Mouse (Mus musculus) kidney, adult 2 months (tissue): ENCODE measurements around the gene A630023A22Rik. TPM values are rescaled to one million over a fixed set of nuclear protein-coding genes. Genes with fewer than 3 reads are reported as not detected.

Experiments
- DNase-seq: peaks from one replicate; pipeline ENCODE4 v3.0.0; 2021
- H3K27ac ChIP-seq: fragments of 200-500 bp; 2 replicates; pipeline ENCODE4 v1.5.1; 2012; ENCODE audit warnings: low read depth, low read length, control low read depth, inconsistent platforms; ENCODE audit not compliant: insufficient read depth
- H3K27me3 ChIP-seq: fragments of 200-500 bp; replicated peaks from 2 replicates; pipeline ENCODE4 v1.6.1; 2012; ENCODE audit warnings: mild to moderate bottlenecking, moderate library complexity, low read length, inconsistent platforms; ENCODE audit not compliant: control insufficient read depth, insufficient read depth
- H3K36me3 ChIP-seq: fragments of 200-500 bp; 2 replicates; pipeline ENCODE4 v1.6.1; 2012; ENCODE audit warnings: mild to moderate bottlenecking, moderate library complexity, low read length, inconsistent platforms; ENCODE audit not compliant: control insufficient read depth, insufficient read depth
- H3K4me1 ChIP-seq: fragments of 200-500 bp; 2 replicates; pipeline ENCODE4 v1.6.1; 2011; ENCODE audit warnings: low read length; ENCODE audit not compliant: control insufficient read depth, insufficient read depth
- H3K4me3 ChIP-seq: fragments of 200-500 bp; 2 replicates; pipeline ENCODE4 v1.5.1; 2011; ENCODE audit warnings: mild to moderate bottlenecking, low read depth, low read length, control low read depth; ENCODE audit not compliant: insufficient read depth
- CTCF ChIP-seq: fragments of 200-500 bp; conservative IDR thresholded peaks from 2 replicates; pipeline ENCODE4 v1.5.1; 2011; ENCODE audit warnings: low read depth, mild to moderate bottlenecking, control low read depth, low read length, moderate library complexity, mixed read lengths; ENCODE audit not compliant: insufficient read depth, insufficient read length
- POLR2A ChIP-seq: fragments of 200-500 bp; IDR thresholded peaks from one replicate; pipeline ENCODE4 v1.6.1; 2011; ENCODE audit warnings: low read depth, low read length, control low read depth
- WGBS: fragments of 180-500 bp; shearing (Covaris S2); methylation state at CpG from one replicate; pipeline ENCODE4 v1.1.7; 2018; 5-methylcytosine and 5-hydroxymethylcytosine counted together
- polyA plus RNA-seq: library from polyadenylated mRNA; depleted of rRNA; stranded (reverse); fragments of >200 nt; gene quantifications from 2 replicates; pipeline ENCODE4 v1.2.3, GENCODE M21; 2012

A630023A22Rik gene
- polyA plus RNA-seq, 1 experiment = not detected

- no peaks in the 10 kb centered on the region for H3K27me3 ChIP-seq
- no peaks in the 10 kb centered on the region for H3K36me3 ChIP-seq
- H3K4me1 ChIP-seq = no peaks in the 10 kb centered on the region
- TF ChIP-seq CTCF (no peak), POLR2A (no peak)
- no peak overlapping the region for H3K27ac ChIP-seq
- DNase-seq = no peak
- no peak overlapping the region for H3K4me3 ChIP-seq
- 84% methylated on average over 6 of the region's 6 CpGs for WGBS
Observed at GRCm38 (mm10) chr14:34071665-34072064, 30.9 kb downstream of the A630023A22Rik start.

GRCm38 (mm10) chr14:34052516-34052915, 50.0 kb downstream of the A630023A22Rik start, which contains the start of gene Antxrl:
Antxrl (plus strand) TSS chr14:34052707.
- Histone ChIP-seq H3K4me1 (no peaks in the 10 kb centered on the region), H3K4me3 (no peak within 1 kb of the TSS), H3K27ac (no peak within 1 kb of the TSS), H3K36me3 (no peaks in the 10 kb centered on the region), H3K27me3 (no peaks in the 10 kb centered on the region)
- 74% methylated on average over 6 of the region's 6 CpGs for WGBS
- TF ChIP-seq CTCF (no peak), POLR2A (no peak)
- no peak for DNase-seq

- Histone ChIP-seq H3K36me3 (no peaks in the 10 kb centered on the region), H3K27me3 (no peaks in the 10 kb centered on the region), H3K4me3 (no peak overlapping the region), H3K27ac (no peak overlapping the region), H3K4me1 (no peaks in the 10 kb centered on the region)
- TF ChIP-seq CTCF (no peak), POLR2A (no peak)
- no peak for DNase-seq
- WGBS = 61% methylated on average over 5 of the region's 5 CpGs
Observed at GRCm38 (mm10) chr14:34050101-34050779, 52.3 kb downstream of the A630023A22Rik start.

GRCm38 (mm10) chr14:34043341-34043740, 59.2 kb downstream of the A630023A22Rik start:
- Histone ChIP-seq H3K27ac (no peak overlapping the region), H3K4me3 (no peak overlapping the region), H3K36me3 (no peaks in the 10 kb centered on the region), H3K4me1 (no peaks in the 10 kb centered on the region), H3K27me3 (no peaks in the 10 kb centered on the region)
- TF ChIP-seq CTCF (no peak), POLR2A (no peak)
- WGBS = 73% methylated on average over 3 of the region's 3 CpGs
- DNase-seq = no peak

GRCm38 (mm10) chr14:34041241-34041640, 61.3 kb downstream of the A630023A22Rik start:
- no peak for DNase-seq
- no peak overlapping the region for H3K27ac ChIP-seq
- H3K36me3 ChIP-seq = no peaks in the 10 kb centered on the region
- WGBS = 86% methylated on average over 4 of the region's 4 CpGs
- H3K4me3 ChIP-seq = no peak overlapping the region
- H3K4me1 ChIP-seq = no peaks in the 10 kb centered on the region
- TF ChIP-seq CTCF = no peak
- no peak for TF ChIP-seq POLR2A
- no peaks in the 10 kb centered on the region for H3K27me3 ChIP-seq

GRCm38 (mm10) chr14:34033841-34034610, 68.5 kb downstream of the A630023A22Rik start:
- Histone ChIP-seq H3K27ac (no peak overlapping the region), H3K27me3 (no peaks in the 10 kb centered on the region), H3K4me3 (no peak overlapping the region), H3K4me1 (no peaks in the 10 kb centered on the region), H3K36me3 (no peaks in the 10 kb centered on the region)
- DNase-seq = no peak
- 89% methylated on average over 8 of the region's 8 CpGs for WGBS
- TF ChIP-seq POLR2A (no peak), CTCF (no peak)

GRCm38 (mm10) chr14:34026710-34027109, 75.8 kb downstream of the A630023A22Rik start:
- Histone ChIP-seq H3K27ac (no peak overlapping the region), H3K36me3 (no peaks in the 10 kb centered on the region), H3K4me1 (no peaks in the 10 kb centered on the region), H3K4me3 (no peak overlapping the region), H3K27me3 (no peaks in the 10 kb centered on the region)
- no peak for DNase-seq
- WGBS = 60% methylated on average over 2 of the region's 2 CpGs
- TF ChIP-seq POLR2A (no peak), CTCF (no peak)
